Mouse (Mus musculus) c-Kit-positive CD71-negative TER-119-negative erythroid progenitor cells, embryonic 14.5 days (primary cell): Measurements from ENCODE around the gene Zfp771.
A peak's percentile ranks its signal among the peaks of the same experiment; 100 is the strongest.

Source experiments
- DNase-seq: peaks from one replicate; pipeline ENCODE4 v3.0.0-alpha.2; 2013; ENCODE audit warnings: low read depth

Gene Zfp771

GRCm38 (mm10) chr7:127243870-127244657 is at the start of gene Zfp771:
Gene Zfp771, plus strand, starts transcription at chr7:127244274.
- DNase-seq: peak; percentile 90

DNA sequence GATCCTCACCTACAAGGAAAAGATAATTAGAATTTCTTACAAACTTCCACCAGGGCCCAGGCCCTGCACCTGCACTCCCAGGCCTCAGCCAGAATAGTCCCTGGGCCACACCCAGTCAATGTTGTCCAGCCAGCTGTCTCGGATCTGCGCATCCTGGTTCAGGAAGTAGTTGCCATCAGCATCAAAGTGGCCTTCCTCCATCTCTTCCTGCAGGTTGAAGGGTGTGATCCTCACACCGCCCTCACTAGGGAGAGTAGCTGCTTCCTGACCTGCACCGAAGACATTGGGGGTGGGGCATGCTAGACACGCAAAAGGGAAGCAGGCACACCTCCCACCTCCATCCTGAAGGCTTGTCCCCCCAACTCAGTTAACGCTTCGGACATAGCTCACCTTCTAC is 49.4 kb upstream of the Zfp771 start:
- no peak for DNase-seq

GRCm38 (mm10) chr7:127195544-127196295 is 48.4 kb upstream of the Zfp771 start, which contains the start of gene Cd2bp2:
Gene Cd2bp2, minus strand, starts transcription at chr7:127196050.
- peak; percentile 94 for DNase-seq

DNA sequence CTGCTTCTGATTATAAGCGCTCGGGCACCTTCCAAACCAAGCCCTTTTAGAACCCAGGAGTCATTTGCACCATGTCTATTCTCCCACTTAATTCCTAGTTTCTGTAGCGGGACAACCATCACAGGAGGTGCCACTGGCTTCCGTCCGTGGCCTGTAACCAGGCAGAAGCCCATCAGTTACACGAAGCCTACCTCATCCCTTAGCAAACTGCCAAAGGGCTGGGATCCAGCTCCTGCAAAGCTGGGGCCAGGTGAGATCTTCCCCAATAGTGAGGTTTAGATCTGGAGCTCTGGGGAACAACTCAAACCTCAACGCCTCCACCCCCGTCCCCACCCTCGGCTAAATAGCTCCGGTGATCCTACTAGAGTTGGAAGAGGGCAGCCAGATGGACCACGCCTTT is 47.6 kb upstream of the Zfp771 start:
- DNase-seq: no peak

DNA sequence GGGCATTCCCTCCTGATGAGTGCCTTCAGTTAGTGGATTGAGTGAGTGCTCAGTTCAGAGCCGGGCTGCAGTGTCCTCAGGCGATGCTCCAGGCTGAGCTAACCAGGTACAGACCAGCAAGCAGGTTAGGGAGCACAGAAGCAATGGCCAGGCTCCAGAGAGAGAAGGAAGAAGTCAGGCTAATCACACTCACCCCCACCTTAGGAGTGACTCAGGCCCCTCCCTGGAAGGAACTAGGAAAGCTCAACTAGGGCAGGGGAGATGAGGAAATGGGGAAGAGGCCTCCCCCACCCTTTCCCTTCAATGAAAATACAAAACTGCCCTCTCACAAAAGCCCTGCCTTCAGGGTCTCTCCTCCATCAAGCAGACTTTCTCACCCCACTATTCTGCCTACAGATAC is 37.5 kb upstream of the Zfp771 start:
- DNase-seq: no peak

DNA sequence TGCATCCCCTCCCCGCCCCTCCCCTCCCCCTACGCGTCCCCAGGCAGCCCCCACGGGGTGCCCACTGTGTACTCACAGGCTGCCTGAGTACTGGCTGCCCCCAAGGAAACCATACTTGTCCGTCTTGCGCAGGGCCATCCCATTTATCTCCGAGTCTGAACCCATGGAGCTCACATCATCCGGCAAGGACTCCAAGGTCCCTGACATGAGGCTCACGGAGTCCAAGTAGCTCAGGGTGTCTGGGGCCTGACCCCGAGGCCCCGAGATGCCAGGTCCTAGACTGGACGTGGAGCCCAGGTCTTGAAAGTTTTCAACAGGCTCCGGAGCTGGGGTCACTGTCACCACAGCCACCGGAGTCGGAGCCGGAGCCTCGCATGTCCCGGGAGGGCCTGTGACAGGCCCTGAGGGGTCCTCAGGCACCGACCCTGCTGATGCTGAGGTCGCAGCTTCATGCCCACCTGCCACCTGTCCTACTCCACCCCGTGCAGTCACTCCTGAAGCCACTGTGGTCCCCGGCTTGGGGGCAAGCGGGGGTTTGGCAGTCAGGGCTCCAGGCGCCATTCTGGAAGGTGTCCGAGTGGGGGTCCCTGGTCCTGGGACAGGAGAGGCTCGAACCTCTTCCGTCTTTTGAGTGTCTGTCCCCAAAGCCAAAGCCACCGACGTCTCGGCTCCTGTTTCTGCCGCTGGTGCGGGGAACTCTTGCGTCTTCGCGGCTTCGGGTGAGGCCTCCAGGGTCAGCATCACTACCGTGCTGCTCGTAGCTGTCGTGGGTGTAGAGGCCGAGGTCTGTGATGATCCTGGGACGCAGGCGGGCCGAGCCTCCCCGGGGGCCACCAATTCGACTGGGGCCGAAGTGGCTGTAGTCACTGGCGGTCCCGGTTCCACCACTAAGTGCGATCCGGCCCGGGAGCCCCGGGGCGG is 36.4 kb upstream of the Zfp771 start:
- no peak for DNase-seq

DNA sequence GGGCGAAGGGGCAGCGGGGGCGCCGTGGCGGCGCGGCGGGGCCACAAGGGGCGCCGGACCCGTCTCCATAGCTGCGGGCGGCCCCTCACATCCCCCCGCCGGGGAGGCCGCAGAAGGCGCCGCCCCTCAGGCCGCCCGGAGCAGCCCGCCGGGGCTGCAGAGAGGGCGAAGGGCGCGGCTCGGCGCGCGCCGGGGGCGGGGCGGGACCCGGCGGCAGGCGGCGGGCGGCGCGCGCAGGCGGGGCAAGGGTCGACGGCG is 35.9 kb upstream of the Zfp771 start, which contains the start of gene Tbc1d10b:
TSS of gene Tbc1d10b (minus strand) at position 174 of the 258 bp plus-strand sequence.
- no peak for DNase-seq

DNA sequence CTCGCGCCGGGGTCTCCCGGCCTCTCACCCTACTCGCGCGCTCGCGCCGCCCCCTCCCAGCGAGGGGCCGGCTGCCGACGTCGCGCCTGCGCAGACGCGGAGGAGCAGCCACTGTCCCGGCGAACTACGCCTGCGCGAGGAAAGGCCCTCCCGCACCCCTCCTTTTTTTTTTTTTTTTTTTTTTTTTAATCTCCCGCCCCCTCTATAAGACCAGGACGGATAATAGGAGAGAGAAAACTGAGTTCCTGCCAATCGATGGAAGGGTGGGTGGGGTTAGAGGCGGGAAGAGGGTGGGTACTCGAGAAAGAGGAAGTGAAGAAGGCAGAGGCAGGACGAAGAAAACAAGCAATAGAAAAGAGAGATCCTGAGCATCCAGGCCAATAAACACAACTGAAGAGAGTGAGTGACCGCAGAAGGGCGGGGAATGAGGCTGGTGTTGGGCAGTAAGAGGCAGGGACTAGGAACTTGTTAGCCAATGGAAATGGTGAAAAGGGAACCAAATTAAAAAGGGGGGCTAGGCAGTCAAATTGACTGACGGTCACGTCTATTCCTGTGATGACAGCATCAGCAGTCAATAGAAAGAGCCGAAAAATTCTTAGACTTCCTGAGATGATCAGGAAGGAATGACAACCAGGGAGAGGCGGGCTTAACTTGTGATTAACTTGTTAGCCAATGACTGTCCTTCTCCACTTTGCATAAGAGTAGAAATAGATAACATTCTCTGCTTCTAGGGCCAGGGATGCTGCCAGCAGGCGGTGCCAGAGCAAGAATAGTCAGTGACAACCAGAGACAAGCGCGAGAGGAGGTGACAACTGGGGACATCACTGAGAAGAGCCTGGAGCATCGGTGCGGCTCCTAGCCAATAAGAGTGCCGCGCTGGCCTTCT is 35.3 kb upstream of the Zfp771 start, which contains the start of gene Mylpf:
TSS of gene Mylpf (plus strand) at position 338 of the 886 bp plus-strand sequence.
- peak; percentile 96 for DNase-seq

DNA sequence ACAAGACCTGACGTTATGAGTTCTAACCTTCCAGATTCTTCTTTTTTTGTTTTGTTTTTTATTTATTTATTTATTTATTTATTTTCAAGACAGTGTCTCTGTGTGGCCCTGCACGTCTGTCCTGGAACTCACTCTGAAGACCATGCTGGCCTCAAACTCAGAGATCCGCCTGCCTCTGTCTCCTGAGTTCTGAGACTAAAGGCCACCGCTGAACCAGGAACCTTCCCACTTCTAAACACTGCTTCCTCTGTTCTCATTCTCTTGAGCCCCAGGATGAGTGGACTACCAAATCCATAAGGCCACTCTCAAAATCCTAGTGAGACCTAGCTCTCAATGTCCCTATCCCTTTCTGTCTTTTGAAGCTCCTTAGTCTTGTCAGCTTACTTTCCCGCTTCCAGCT is 34.2 kb upstream of the Zfp771 start:
- no peak for DNase-seq

DNA sequence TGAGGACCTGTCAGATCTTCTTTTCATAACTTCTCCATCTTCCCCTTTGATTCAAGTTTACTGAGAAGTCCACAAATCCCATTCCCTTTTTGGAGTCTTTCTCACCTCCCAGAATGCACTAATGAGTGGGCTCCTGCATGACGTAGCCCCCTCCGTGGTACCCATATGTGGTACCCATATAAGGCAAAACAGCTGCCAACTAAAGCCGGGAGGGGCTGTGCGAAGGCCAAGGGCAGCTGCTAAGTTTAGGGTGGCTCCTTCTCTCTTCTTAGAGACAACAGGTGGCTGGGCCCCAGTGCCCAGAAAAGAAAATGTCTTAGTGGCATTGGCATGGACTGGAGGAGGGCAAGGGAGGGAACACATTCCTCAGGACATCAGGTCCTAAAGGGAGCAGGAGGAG is 33.8 kb upstream of the Zfp771 start:
- DNase-seq: no peak

DNA sequence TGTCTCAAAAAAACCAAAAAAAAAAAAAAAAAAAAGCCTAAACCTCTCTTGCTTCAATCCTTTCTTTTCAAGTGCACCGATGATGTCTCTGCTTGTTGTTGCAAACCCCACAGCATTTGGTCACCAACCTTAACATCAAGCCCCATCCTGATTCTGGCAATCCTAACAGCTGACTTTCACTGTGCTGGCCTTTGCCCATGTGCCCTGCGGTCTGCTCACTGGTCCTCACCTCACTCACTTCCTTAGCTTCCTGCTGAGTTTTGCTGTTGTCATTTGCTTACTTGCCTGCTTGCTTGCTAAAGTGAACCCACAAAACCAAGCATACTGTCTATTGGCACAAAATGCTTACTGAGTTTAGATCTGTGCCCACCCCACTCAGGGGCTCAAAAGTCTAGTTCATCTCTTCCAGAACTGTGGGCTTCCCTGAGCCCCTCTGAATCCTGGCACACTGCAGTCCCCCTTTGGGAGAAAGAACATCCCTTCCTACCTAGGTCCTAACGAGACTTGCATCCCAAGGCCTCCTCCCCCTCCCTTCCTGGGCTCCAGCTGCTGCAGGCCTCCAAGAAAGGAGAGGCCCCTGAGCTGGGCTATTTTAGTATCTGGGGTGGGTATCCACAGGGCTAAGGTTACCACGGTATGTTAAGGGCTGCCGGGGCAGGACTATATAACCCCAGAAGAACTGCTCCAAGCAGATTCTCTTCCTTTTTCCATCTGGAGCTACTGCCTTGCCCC is 32.9 kb upstream of the Zfp771 start:
- DNase-seq: no peak

DNA sequence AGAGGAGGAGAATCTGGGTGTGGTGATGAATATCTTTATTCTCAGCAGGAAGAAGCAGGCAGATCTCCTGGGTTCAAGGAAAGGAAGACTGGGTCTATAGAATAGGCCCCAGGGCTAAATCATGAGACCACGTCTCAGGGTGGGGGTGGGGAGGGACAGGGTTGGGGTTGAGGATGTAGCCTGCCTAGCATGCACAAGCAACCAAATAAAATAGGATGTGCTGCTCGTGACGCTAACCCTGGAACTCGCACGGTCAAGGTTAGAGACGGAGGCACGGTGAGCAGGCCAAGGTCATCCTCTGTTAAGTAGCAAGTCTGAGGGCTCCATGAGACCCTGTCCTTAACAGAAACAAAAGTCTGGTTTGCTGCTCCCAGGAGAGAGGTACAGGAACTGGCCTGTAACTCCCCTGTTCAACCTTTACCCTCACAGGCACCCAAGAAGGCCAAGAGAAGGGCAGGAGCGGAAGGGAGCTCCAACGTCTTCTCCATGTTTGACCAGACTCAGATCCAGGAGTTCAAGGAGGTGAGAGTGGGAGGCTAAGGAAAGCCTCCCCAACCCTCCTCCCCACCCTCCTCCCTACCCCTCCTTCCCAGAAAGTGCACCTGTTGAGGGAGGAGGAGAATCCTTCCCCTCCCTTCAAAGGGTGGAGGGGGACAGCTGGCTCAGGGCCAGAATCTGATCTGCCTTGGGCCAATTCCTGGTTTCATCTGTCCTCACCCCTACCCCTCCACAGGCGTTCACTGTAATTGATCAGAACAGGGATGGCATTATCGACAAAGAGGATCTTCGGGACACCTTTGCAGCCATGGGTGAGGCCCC is 31.4 kb upstream of the Zfp771 start:
- no peak for DNase-seq

DNA sequence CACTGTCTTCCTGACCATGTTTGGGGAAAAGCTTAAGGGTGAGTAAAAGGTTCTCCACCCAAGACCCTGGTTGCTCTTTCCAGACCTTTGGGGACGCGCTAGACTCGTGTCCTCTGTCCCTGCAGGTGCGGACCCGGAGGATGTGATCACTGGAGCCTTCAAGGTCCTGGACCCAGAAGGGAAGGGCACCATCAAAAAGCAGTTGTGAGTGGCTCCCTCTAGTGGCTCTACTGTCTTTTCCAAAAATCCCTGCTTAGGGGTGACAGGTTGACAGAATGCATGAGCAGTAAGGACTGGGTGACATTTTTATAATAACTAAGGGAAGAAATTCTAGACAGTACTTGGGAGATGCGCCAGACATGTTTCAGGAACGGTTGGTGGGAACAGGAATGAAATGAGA is 30.6 kb upstream of the Zfp771 start:
- DNase-seq: no peak

- DNase-seq: no peak
Measured at GRCm38 (mm10) chr7:127213930-127214329, 30.1 kb upstream of the Zfp771 start.

GRCm38 (mm10) chr7:127214521-127214920 is 29.6 kb upstream of the Zfp771 start:
- DNase-seq: no peak

DNA sequence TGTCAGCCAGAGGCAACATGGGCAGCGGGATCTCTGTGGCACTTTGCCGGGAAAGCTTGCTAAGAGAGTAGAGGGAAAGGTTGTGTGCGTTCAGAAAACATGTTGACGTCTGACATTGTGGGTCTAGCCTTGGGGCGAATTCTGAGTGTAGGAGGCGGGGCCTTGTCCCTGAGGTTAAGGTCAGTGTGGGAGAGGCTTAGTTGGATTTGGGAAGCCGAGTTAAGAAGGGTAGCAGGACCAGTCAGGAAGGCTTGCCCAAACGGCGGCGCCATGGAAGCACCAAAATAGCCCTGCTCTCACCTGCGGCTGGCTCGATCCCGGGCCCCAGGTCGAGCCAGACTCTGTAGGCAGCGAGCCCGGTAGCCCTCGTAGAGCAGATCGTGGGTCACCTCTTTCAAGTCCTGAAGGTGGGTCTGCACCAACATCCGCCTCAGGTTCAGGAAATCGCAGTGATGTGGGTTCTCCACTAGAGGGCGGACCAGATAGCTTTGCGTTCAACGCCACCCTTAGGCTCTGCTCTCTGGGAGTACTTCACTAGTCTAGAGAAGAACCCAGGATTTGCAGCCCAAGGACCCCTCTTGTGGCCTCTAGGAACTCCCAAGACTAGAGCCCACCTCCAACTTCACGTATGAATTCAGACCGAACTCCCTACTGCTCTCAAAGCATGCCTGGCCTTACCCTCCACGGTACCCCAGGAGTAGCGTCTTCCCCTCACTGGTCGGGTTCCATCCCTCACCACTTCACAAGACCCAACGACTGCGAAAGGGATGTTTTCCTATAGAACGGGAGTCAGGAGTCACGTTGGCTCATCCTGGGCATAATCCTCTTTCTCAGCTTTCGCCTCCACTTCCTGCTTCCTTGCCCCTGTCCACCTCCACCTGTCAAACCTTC is 28.8 kb upstream of the Zfp771 start:
- DNase-seq: no peak

DNA sequence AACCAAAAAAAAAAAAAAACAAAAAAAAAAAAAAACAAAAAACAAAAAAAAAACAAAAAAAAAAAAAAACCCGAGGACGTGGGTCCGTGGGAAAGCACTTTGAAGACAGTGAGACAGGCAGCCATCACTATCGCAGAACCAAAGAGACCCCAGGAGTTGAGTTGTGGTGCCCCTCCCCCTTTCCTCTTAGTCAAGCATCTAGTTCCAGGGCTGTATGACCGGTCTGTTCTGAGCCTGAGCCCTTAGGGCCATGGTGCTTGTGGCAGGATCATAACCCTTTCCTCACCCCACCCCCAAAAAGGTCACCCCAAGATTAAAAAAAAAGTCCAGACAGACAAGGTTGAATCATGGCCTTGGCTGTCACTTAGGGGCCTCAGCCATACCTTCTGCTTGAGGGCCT is 27.8 kb upstream of the Zfp771 start:
- DNase-seq: no peak

DNA sequence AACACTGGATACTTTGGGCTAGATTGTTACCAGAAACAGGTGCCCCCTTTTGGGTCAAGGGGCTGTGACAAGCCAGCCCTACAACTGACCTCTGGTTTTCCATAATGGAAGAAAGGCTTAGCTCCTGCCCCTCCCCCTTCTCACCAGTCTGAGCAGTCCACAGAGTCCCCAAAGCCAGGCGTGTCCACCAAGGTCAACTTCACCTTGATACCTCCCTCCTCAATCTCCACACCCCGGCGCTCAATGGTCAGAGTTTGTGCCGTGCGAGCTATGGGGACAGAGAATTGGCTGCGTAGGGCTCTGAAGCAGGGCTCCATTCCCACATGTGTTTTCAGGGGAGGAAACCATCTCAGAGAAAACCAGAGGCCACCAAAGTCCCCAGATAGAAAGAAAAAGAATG is 26.6 kb upstream of the Zfp771 start:
- DNase-seq: no peak
